Mouse (Mus musculus) C2C12 (cell line): ENCODE data around the gene Atxn10. TPM values are rescaled to one million over a fixed set of nuclear protein-coding genes. Genes with fewer than 3 reads are reported as not detected.

Experiments
- H3K27me3 ChIP-seq: one replicate; pipeline ENCODE4 v1.6.1; 2011; ENCODE audit not compliant: control insufficient read depth, insufficient read depth, insufficient read length
- H3K36me3 ChIP-seq: one replicate; pipeline ENCODE4 v1.6.1; 2011; ENCODE audit not compliant: control insufficient read depth, insufficient read depth
- H3K4me3 ChIP-seq: one replicate; pipeline ENCODE4 v1.5.1; 2011; ENCODE audit warnings: mild to moderate bottlenecking, control low read depth; ENCODE audit not compliant: poor library complexity, insufficient read depth, severe bottlenecking
- H3K79me2 ChIP-seq: one replicate; pipeline ENCODE4 v1.6.1; 2011; ENCODE audit not compliant: control insufficient read depth, insufficient read depth
- H3K79me3 ChIP-seq: one replicate; pipeline ENCODE4 v1.6.1; 2011; ENCODE audit warnings: low read depth, control low read depth
- H3ac ChIP-seq: one replicate; pipeline ENCODE3; 2011; ENCODE audit warnings: low read depth; ENCODE audit not compliant: control insufficient read depth, insufficient read length
- CEBPB ChIP-seq: IDR thresholded peaks from one replicate; pipeline ENCODE4 v1.6.1; 2011; ENCODE audit warnings: low read depth, mild to moderate bottlenecking, control low read depth, moderate library complexity
- CTCF ChIP-seq: IDR thresholded peaks from one replicate; pipeline ENCODE4 v1.5.1; 2011; ENCODE audit not compliant: control insufficient read depth, insufficient read depth, insufficient read length
- FOSL1 ChIP-seq: IDR thresholded peaks from one replicate; pipeline ENCODE4 v1.8.0; 2011; ENCODE audit warnings: mild to moderate bottlenecking, low read length; ENCODE audit not compliant: poor library complexity, insufficient read depth, severe bottlenecking
- MAX ChIP-seq: IDR thresholded peaks from one replicate; pipeline ENCODE4 v1.6.1; 2011; ENCODE audit warnings: mild to moderate bottlenecking, control low read depth
- MYOD1 ChIP-seq: IDR thresholded peaks from one replicate; pipeline ENCODE4 v1.6.1; 2011; ENCODE audit warnings: low read depth; ENCODE audit not compliant: control insufficient read depth, insufficient read length
- MYOG ChIP-seq: IDR thresholded peaks from one replicate; pipeline ENCODE4 v1.6.1; 2011; ENCODE audit not compliant: control insufficient read depth, insufficient read length; ENCODE audit errors: extremely low read depth
- USF1 ChIP-seq: IDR thresholded peaks from one replicate; pipeline ENCODE4 v1.6.1; 2011; ENCODE audit warnings: low read depth, mild to moderate bottlenecking, control low read depth, moderate library complexity
- polyA plus RNA-seq: library from polyadenylated mRNA; unstranded; fragments of >200 nt; fragmentation: generic; extraction: Trizol; gene quantifications from one replicate; pipeline ENCODE4 v1.2.1, GENCODE M21; 2012; ENCODE audit warnings: missing spikeins

Gene Atxn10
- polyA plus RNA-seq, 1 experiment = 149 TPM

GRCm38 (mm10) chr15:85500267-85500666 is 164.2 kb downstream of the Atxn10 start:
- no peaks in the 10 kb centered on the region for H3K36me3 ChIP-seq
- TF ChIP-seq MYOD1 = no peak
- no peak for TF ChIP-seq MAX
- no peak for TF ChIP-seq USF1
- no peak for TF ChIP-seq CEBPB
- no peak for TF ChIP-seq CTCF
- no peak for TF ChIP-seq FOSL1
- TF ChIP-seq MYOG = no peak
- peaks cover 44% of the 10 kb centered on the region for H3K27me3 ChIP-seq
- H3K79me2 ChIP-seq = no peaks in the 10 kb centered on the region
- no peaks in the 10 kb centered on the region for H3K79me3 ChIP-seq
- no peak overlapping the region for H3K4me3 ChIP-seq
- H3ac ChIP-seq = no peak overlapping the region

- no peaks in the 10 kb centered on the region for H3K79me3 ChIP-seq
- TF ChIP-seq MYOG (no peak), CTCF (no peak), FOSL1 (no peak), CEBPB (no peak), USF1 (no peak)
Observed at GRCm38 (mm10) chr15:85503127-85503526, 167.1 kb downstream of the Atxn10 start, which contains the start of gene 7530416G11Rik. Gene 7530416G11Rik (minus strand): TSS chr15:85503227.

GRCm38 (mm10) chr15:85505118-85505925 is 169.3 kb downstream of the Atxn10 start:
- TF ChIP-seq MYOD1 (peak; percentile 83), FOSL1 (no peak), MAX (no peak)
- H3ac ChIP-seq = peak overlapping the region; percentile 3
- no peaks in the 10 kb centered on the region for H3K79me2 ChIP-seq
- H3K4me3 ChIP-seq = no peak overlapping the region
- no peaks in the 10 kb centered on the region for H3K79me3 ChIP-seq
- H3K36me3 ChIP-seq = no peaks in the 10 kb centered on the region
- H3K27me3 ChIP-seq = peaks cover 2% of the 10 kb centered on the region

More at GRCm38 (mm10) chr15:85503127-85503526, 167.1 kb downstream of the Atxn10 start, which contains the start of gene 7530416G11Rik:
- Histone ChIP-seq H3K27me3 (peaks cover 21% of the 10 kb centered on the region), H3K36me3 (no peaks in the 10 kb centered on the region), H3ac (no peak within 1 kb of the TSS), H3K79me2 (no peaks in the 10 kb centered on the region), H3K4me3 (no peak within 1 kb of the TSS)

GRCm38 (mm10) chr15:85506680-85507079 is 170.6 kb downstream of the Atxn10 start:
- no peak overlapping the region for H3K4me3 ChIP-seq
- no peak overlapping the region for H3ac ChIP-seq
- TF ChIP-seq FOSL1 = no peak
- no peak for TF ChIP-seq CEBPB
- no peak for TF ChIP-seq MAX
- no peak for TF ChIP-seq USF1
- TF ChIP-seq MYOG = no peak
- no peak for TF ChIP-seq MYOD1
- TF ChIP-seq CTCF = no peak
- no peaks in the 10 kb centered on the region for H3K36me3 ChIP-seq
- H3K27me3 ChIP-seq = no peaks in the 10 kb centered on the region
- H3K79me2 ChIP-seq = no peaks in the 10 kb centered on the region
- no peaks in the 10 kb centered on the region for H3K79me3 ChIP-seq

- TF ChIP-seq CTCF (no peak), MAX (no peak), MYOD1 (no peak), FOSL1 (no peak), USF1 (no peak), MYOG (no peak), CEBPB (no peak)
- H3ac ChIP-seq = no peak overlapping the region
Observed at GRCm38 (mm10) chr15:85507370-85508014, 171.4 kb downstream of the Atxn10 start.

More at GRCm38 (mm10) chr15:85507370-85508014, 171.4 kb downstream of the Atxn10 start:
- Histone ChIP-seq H3K27me3 (no peaks in the 10 kb centered on the region), H3K36me3 (no peaks in the 10 kb centered on the region), H3K79me2 (no peaks in the 10 kb centered on the region), H3K79me3 (no peaks in the 10 kb centered on the region), H3K4me3 (no peak overlapping the region)

Other genes starting within 250 kb of the Atxn10 start
- gene Smc1b, start 204.3 kb upstream of the Atxn10 start, polyA plus RNA-seq = 0.01 TPM
- not detected for gene Ribc2, start 204.2 kb upstream of the Atxn10 start, polyA plus RNA-seq
- 32.4 TPM for gene Fbln1, start 130.3 kb upstream of the Atxn10 start, polyA plus RNA-seq
- gene 7530416G11Rik, start 167.0 kb downstream of the Atxn10 start, polyA plus RNA-seq = not detected
- 2.5 TPM for gene Wnt7b, start 246.2 kb downstream of the Atxn10 start, polyA plus RNA-seq